Mouse (Mus musculus) cortical plate, adult 2 months (tissue): ENCODE results near the gene Chac1.
A peak's percentile ranks its signal among the peaks of the same experiment; 100 is the strongest.

Experiments used
- CTCF ChIP-seq: fragments of 200-500 bp; IDR thresholded peaks from 2 replicates; pipeline ENCODE4 v1.5.1; 2011; ENCODE audit warnings: mild to moderate bottlenecking, control low read depth, low read length; ENCODE audit not compliant: insufficient read depth; ENCODE audit errors: extremely low read depth
- POLR2A ChIP-seq: fragments of 200-500 bp; IDR thresholded peaks from 2 replicates; pipeline ENCODE4 v1.6.1; 2011; ENCODE audit warnings: mild to moderate bottlenecking, low read length, control low read depth; ENCODE audit not compliant: insufficient read depth; ENCODE audit errors: extremely low read depth

GRCm38 (mm10) chr2:119398252-119398651 is 47.2 kb downstream of the Chac1 start:
- TF ChIP-seq CTCF (0 out of 2 replicates have a peak, but pooled peaks have one; percentile 0), POLR2A (no peak)
